Mouse (Mus musculus) lung, embryonic 14.5 days (tissue): ENCODE data around the gene Gm20388. TPM values are rescaled to one million over a fixed set of nuclear protein-coding genes. Genes with fewer than 3 reads are reported as not detected.

Experiments
- ATAC-seq: fragments of 200-750 bp; cut with Nextera tagmentation; 2 replicates; pipeline ENCODE4 v1.8.0; 2017; ENCODE audit warnings: mild to moderate bottlenecking, moderate TSS enrichment, moderate library complexity; ENCODE audit not compliant: insufficient read depth
- DNase-seq: peaks from one replicate; pipeline ENCODE4 v3.0.0-alpha.2; 2015
- H3K27ac ChIP-seq: fragments of 300-500 bp; sonication (generic); 2 replicates; pipeline ENCODE4 v1.5.1; 2014; ENCODE audit warnings: low read depth, mild to moderate bottlenecking, moderate library complexity
- H3K27me3 ChIP-seq: fragments of 300-500 bp; sonication (generic); 2 replicates; pipeline ENCODE4 v1.6.1; 2014; ENCODE audit warnings: low read length, control low read depth; ENCODE audit not compliant: insufficient read depth
- H3K36me3 ChIP-seq: fragments of 300-500 bp; sonication (generic); 2 replicates; pipeline ENCODE4 v1.6.1; 2014; ENCODE audit warnings: control low read depth; ENCODE audit not compliant: insufficient read depth
- H3K4me1 ChIP-seq: fragments of 300-500 bp; sonication (generic); 2 replicates; pipeline ENCODE4 v1.6.1; 2014; ENCODE audit warnings: antibody characterized with exemption, control low read depth; ENCODE audit not compliant: insufficient read depth
- H3K4me2 ChIP-seq: fragments of 300-500 bp; sonication (generic); 2 replicates; pipeline ENCODE4 v1.6.1; 2014; ENCODE audit warnings: mild to moderate bottlenecking
- H3K4me3 ChIP-seq: fragments of 300-500 bp; sonication (generic); 2 replicates; pipeline ENCODE4 v1.5.1; 2014; ENCODE audit warnings: low read depth, low read length
- H3K9ac ChIP-seq: fragments of 300-500 bp; sonication (generic); 2 replicates; pipeline ENCODE4 v1.6.1; 2014
- H3K9me3 ChIP-seq: fragments of 300-500 bp; sonication (generic); 2 replicates; pipeline ENCODE4 v1.6.1; 2016; ENCODE audit warnings: low read depth, low read length, control low read depth
- CTCF ChIP-seq: IDR thresholded peaks from 2 replicates; pipeline ENCODE4 v1.5.1; 2016; ENCODE audit warnings: antibody characterized with exemption, low read depth
- WGBS: fragments of 180-500 bp; shearing (Covaris S2); extraction: QIAGEN DNeasy Blood & Tissue Kit; methylation state at CpG from one replicate; pipeline ENCODE4 v1.1.7; 2014; 5-methylcytosine and 5-hydroxymethylcytosine counted together
- polyA plus RNA-seq: library from polyadenylated mRNA; unstranded; fragments of >200 nt; fragmentation: Nextera tagmentation; extraction: Ambion mirVana; gene quantifications from 2 replicates; pipeline ENCODE4 v1.2.1, GENCODE M21; 2014

The Gm20388 gene
- polyA plus RNA-seq, 1 experiment from 2014 or later: not detected

- TF ChIP-seq CTCF: no peak
- H3K4me1 ChIP-seq: peaks cover 48% of the 10 kb centered on the region
- no peak overlapping the region for H3K9ac ChIP-seq
- no peaks in the 10 kb centered on the region for H3K36me3 ChIP-seq
- DNase-seq: peak; percentile 53
- no peak overlapping the region for H3K4me2 ChIP-seq
- 28% methylated on average over 5 of the region's 5 CpGs for WGBS
- no peaks in the 10 kb centered on the region for H3K9me3 ChIP-seq
- ATAC-seq: no peak
- no peak overlapping the region for H3K27ac ChIP-seq
- H3K4me3 ChIP-seq: no peak overlapping the region
- H3K27me3 ChIP-seq: no peaks in the 10 kb centered on the region
These were observed 386.4 kb downstream of the Gm20388 start for GRCm38 (mm10) chr8:120297000-120297399.

GRCm38 (mm10) chr8:120298601-120299532, 388.2 kb downstream of the Gm20388 start:
- DNase-seq (peak; percentile 73), ATAC-seq (peak; percentile 22; the same call in 1 of the 2 replicates)
- H3K27ac ChIP-seq: peak overlapping the region; percentile 52; the same call in 1 of the 2 replicates
- no peaks in the 10 kb centered on the region for H3K27me3 ChIP-seq
- peaks cover 37% of the 10 kb centered on the region for H3K4me1 ChIP-seq
- H3K9me3 ChIP-seq: no peaks in the 10 kb centered on the region
- no peak for TF ChIP-seq CTCF
- H3K9ac ChIP-seq: no peak overlapping the region
- WGBS: 42% methylated on average over 22 of the region's 22 CpGs
- H3K4me3 ChIP-seq: no peak overlapping the region
- no peaks in the 10 kb centered on the region for H3K36me3 ChIP-seq
- no peak overlapping the region for H3K4me2 ChIP-seq

- ATAC-seq: peak; percentile 73
These were observed 390.0 kb downstream of the Gm20388 start for GRCm38 (mm10) chr8:120300601-120301141.

GRCm38 (mm10) chr8:120302941-120303675, 392.5 kb downstream of the Gm20388 start:
- H3K9me3 ChIP-seq: no peaks in the 10 kb centered on the region
- H3K27me3 ChIP-seq: 0 out of 2 replicates have a peak, but pooled peaks cover 3% of the 10 kb centered on the region
- no peak for DNase-seq
- no peak overlapping the region for H3K4me3 ChIP-seq
- H3K9ac ChIP-seq: no peak overlapping the region
- no peaks in the 10 kb centered on the region for H3K36me3 ChIP-seq
- TF ChIP-seq CTCF: no peak
- peaks cover 18% of the 10 kb centered on the region for H3K4me1 ChIP-seq
- no peak for ATAC-seq
- 71% methylated on average over 11 of the region's 11 CpGs for WGBS
- H3K27ac ChIP-seq: no peak overlapping the region
- H3K4me2 ChIP-seq: no peak overlapping the region

More at GRCm38 (mm10) chr8:120300601-120301141, 390.0 kb downstream of the Gm20388 start:
- WGBS: 6% methylated on average over 13 of the region's 13 CpGs
- H3K9me3 ChIP-seq: no peaks in the 10 kb centered on the region
- H3K4me1 ChIP-seq: peaks cover 28% of the 10 kb centered on the region
- TF ChIP-seq CTCF: peak; percentile 95
- peak overlapping the region; percentile 42; the same call in 1 of the 2 replicates for H3K27ac ChIP-seq
- peak; percentile 86 for DNase-seq
- H3K27me3 ChIP-seq: no peaks in the 10 kb centered on the region
- H3K36me3 ChIP-seq: no peaks in the 10 kb centered on the region
- no peak overlapping the region for H3K4me3 ChIP-seq
- peak overlapping the region; percentile 29 for H3K4me2 ChIP-seq
- H3K9ac ChIP-seq: no peak overlapping the region

GRCm38 (mm10) chr8:120304097-120304496, 393.5 kb downstream of the Gm20388 start:
- Histone ChIP-seq H3K27ac (no peak overlapping the region), H3K9me3 (no peaks in the 10 kb centered on the region), H3K4me2 (no peak overlapping the region), H3K27me3 (0 out of 2 replicates have a peak, but pooled peaks cover 3% of the 10 kb centered on the region), H3K4me1 (peaks cover 20% of the 10 kb centered on the region), H3K36me3 (no peaks in the 10 kb centered on the region), H3K4me3 (no peak overlapping the region), H3K9ac (no peak overlapping the region)
- ATAC-seq (no peak), DNase-seq (no peak)
- TF ChIP-seq CTCF: no peak
- WGBS: 43% methylated on average over 9 of the region's 9 CpGs

GRCm38 (mm10) chr8:120305800-120306385, 395.3 kb downstream of the Gm20388 start:
- no peak for TF ChIP-seq CTCF
- 82% methylated on average over 10 of the region's 10 CpGs for WGBS

More at GRCm38 (mm10) chr8:120305800-120306385, 395.3 kb downstream of the Gm20388 start:
- ATAC-seq: no peak
- H3K4me3 ChIP-seq: no peak overlapping the region
- 0 out of 2 replicates have a peak, but pooled peaks cover 3% of the 10 kb centered on the region for H3K27me3 ChIP-seq
- no peak overlapping the region for H3K27ac ChIP-seq
- H3K4me2 ChIP-seq: no peak overlapping the region
- DNase-seq: no peak
- H3K36me3 ChIP-seq: no peaks in the 10 kb centered on the region
- no peak overlapping the region for H3K9ac ChIP-seq
- H3K9me3 ChIP-seq: no peaks in the 10 kb centered on the region
- peaks cover 17% of the 10 kb centered on the region for H3K4me1 ChIP-seq
